Mouse (Mus musculus) heart, postnatal 14 days (tissue): ENCODE results near the gene Arpp19. TPM values are rescaled to one million over a fixed set of nuclear protein-coding genes. Genes with fewer than 3 reads are reported as not detected.

ENCODE experiments used
- DNase-seq, 2 experiments: peaks; one replicate each; pipeline ENCODE4 v3.0.0; 2021 to 2022
- intact Hi-C: fragments of 180-260 bp; cut with DNase I; formaldehyde crosslinking; loops from one replicate; pipeline ENCODE4 v1.15.1; 2025
- total RNA-seq, 2 experiments: library from RNA; stranded (reverse); gene quantifications; 2 replicates each; pipeline ENCODE4 v1.2.3; 2021

Gene Arpp19
- total RNA-seq, 2 experiments from 2014 or later: 134 to 143 TPM

DNA sequence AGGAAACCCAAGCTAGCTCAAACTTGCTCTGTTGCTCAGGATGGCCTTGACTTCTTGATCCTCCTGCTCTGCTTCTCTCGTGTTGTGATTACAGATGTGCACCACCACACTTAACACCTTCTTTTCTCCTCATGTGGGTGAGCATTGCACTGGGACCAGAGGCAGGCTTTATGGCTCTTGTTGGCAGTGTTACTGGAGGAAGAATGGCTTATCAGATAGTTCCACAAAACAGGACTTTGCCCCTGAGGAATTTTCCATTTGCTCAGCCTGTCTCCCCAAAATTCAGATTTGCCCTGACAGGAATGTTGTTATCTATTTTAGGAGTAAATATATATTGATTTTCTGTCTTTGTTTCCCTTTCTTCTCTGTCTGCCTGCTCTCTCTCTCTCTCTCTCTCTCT lies 2.7 kb upstream of the Arpp19 start:
- no peak for DNase-seq
- intact Hi-C loops: loop anchor here (5.0 kb wide), 2 partner anchors 82 to 127 kb away; partner anchors contain the start of gene Fam214a

DNA sequence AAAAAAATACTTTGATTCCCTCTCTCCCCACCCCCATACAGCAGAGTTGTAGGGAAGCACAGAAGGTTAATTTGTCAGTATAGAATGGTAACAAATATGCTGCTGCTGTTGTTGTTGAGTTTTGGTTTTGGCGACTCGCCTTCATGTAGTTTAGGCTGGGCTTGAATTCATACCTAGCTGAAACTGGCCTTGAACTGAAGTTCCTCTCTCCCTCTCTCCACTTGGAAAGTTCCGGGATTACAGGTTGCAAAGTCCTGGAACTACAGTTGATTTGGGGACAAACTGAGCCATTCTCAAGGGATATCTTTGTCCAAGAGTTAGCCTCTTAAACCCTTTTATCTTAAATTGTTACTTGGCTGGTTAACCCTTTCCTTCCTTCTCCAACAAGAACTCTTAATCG lies 1.5 kb upstream of the Arpp19 start:
- intact Hi-C loops: loop anchor here (5.0 kb wide), 2 partner anchors 84 to 129 kb away; partner anchors contain the start of gene Fam214a
- DNase-seq: no peak

DNA sequence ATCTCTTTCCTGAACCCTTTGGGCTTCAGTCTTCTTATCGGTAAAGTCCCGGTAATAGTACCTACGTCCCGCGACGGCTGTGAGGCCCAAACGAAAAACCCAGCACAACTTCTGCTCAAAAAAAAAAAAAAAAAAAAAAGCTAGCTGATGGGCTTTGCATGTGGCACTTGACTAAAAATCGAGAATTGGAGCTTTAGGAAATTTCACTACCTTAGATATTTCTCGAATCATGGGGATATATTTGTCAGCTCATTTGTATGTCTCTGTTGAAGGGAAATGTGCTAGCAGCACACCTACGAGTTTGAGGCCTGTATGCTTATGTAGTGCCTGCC lies 909 bp downstream of the Arpp19 start:
- no peak for DNase-seq
- intact Hi-C loops: loop anchor here (5.0 kb wide), 2 partner anchors 86 to 131 kb away; partner anchors contain the start of gene Fam214a

DNA sequence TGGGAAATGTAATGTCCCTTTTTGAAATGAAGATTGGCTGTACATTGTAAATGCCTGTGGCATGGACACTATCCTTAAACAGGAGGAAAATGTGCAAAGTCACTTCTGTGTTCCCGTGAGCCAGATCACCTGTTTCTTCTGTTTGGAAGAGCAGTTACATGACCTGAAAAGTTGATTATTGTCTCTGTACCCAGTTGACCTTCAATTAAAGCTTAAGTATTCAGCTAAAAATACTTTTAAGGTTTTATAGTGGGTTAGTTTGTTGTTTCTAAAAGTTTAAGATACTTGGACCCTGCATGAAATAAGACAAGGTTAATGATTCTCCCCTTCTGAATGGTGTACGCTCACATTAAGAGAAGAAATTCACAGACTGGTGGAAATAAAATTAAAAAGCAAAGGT lies 3.2 kb downstream of the Arpp19 start:
- intact Hi-C loops: no loop called here
- DNase-seq: no peak

DNA sequence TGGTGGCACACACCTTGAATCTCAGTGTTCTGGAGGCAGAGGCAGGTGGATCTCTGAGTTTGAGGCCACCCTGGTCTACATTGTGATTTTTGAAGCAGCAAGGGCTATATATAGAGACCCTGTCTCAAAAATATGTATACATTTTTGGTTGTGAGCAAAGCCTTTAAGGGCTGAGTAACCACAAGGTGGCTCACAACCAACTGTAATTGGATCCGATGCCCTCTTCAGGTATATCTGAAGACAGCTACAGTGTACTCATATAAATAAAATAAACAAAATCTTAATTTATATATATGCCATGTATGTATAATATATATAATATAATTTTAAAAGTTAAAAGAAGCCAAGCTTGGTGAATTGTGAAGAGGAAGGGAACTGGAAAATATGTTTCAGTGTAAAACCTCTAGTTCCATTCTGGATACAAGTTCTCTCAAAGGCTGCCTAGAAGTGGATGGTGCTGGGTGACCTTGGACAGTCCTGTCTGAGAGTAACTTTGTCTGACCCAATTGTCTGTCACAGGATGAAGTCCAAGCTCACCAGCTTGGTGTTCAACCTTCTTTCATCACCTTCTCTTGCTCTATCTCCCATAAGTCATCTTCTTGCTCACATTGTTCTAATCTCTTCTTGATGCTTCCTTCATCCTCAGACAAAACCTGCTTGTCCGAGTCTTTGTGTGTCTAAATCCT lies 4.6 kb downstream of the Arpp19 start:
- intact Hi-C loops: no loop called here
- no peak for DNase-seq

DNA sequence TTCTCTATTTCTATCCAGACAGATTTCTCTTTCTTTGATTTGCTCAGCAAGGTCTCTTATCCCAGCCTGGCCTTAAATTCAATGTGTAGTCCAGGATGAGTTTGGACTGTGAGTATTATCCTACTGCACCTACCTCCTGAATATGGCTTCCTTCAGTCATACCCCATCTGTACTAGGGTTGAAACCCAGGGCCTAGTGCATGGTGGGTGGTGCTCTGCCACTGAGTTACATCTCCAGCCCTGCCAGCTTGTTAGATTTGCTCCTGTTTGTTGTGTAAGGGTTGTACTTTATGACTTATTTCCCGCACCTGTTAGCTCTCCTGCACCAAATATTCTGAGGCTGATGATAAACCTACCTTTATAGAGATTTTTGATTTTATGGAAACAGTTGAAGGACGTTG lies 5.8 kb downstream of the Arpp19 start:
- no peak for DNase-seq
- intact Hi-C loops: no loop called here

DNA sequence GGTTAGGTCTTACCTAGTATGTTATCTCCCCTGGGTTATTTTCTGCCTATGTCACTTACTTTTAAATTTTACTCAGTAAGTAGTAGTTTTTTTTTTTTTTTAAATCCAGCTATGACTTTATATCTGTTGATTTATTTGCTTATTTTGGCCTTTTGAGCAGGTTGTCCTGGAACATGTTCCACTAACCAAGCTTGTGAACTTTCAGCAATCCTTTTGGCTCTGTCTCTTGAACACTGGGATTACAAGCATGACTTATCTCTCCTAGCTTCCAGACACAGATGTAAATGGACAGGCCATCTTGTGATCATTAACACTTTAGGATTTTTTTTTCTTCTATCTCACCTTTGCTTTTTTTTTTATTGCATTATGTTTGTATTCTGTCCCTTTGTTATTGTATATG lies 9.7 kb downstream of the Arpp19 start:
- intact Hi-C loops: no loop called here
- DNase-seq: no peak

DNA sequence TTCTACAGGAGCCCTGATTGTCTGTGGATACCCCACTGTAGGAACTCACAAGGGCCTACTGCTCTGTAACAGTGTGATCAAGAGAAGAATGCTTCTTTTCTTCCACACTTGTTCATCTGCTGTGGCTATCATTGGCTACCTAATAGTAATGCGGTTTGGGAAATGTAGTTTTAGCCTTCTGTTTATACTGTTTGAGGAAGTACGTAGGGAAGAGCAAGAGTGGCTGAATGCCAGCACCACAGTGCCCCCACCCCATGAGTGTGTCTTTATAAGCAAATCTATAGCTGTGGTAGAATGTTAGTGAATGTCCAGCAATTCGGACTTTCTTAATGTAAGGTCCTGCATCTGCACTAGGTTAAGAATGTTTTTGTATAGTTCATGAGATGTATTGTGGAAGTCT lies 11.7 kb downstream of the Arpp19 start:
- intact Hi-C loops: no loop called here
- peak; percentile 22 to 29 for DNase-seq

DNA sequence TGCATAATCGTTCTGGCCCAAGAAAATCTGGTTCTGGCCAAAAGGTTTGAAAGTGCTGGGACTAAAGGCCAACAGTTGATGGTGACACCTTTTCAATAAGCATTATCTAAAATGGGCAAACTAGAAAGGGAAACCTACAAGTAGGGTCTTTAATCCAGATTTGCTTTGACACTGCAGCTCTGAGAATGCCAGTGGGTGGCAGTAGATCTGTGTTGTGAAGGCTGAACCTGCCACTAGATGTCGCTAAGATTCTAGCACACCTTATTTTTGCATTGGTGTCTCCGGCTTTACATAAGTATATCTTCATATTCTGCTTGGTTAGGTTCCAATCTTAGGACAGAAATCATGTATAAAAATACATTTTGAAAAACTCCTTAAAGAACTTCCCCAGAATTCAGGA lies 12.6 kb downstream of the Arpp19 start:
- intact Hi-C loops: loop anchor here (2.0 kb wide), 2 partner anchors 145 to 231 kb away; no protein-coding TSS in a partner anchor
- DNase-seq: peak; percentile 59 to 72

DNA sequence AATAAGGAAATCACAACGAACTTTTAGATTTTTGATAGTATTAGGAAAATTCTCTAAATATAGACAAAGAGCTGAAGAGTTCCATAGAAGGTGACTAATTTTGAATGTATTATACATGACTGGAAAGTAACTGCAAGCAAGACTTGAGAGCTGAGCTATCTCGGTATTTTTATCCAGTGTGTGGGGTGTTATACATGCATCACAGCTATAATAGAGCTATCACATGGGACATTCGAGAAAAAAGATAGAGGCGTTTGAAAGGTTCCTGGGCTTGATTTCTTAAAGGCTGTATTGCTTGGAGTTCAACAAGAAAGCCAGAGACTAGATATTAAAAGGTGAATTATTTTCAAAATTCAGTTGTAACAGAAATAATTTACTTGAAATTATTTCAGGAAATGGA lies 14.4 kb downstream of the Arpp19 start:
- intact Hi-C loops: loop anchor here (2.0 kb wide), 2 partner anchors 143 to 229 kb away; no protein-coding TSS in a partner anchor
- DNase-seq: no peak

DNA sequence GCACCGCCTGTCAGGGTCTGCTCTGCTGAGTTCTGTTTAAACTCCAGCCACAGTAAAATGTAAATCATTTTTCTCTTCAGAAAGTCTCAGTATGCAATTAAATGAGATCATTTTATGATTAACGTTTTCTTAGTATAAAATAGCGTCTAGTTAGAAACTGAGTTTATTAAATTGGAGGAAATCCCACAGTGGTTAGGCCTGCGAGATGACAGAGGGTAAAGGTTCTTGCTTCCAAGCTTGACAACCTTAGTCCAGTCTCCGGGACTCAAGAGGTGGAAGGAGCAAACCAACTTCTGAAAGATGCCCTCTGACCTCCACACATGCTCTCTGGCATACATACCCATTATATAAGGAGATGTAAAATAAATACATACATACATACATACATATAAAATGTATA lies 17.6 kb downstream of the Arpp19 start:
- intact Hi-C loops: no loop called here
- no peak for DNase-seq

DNA sequence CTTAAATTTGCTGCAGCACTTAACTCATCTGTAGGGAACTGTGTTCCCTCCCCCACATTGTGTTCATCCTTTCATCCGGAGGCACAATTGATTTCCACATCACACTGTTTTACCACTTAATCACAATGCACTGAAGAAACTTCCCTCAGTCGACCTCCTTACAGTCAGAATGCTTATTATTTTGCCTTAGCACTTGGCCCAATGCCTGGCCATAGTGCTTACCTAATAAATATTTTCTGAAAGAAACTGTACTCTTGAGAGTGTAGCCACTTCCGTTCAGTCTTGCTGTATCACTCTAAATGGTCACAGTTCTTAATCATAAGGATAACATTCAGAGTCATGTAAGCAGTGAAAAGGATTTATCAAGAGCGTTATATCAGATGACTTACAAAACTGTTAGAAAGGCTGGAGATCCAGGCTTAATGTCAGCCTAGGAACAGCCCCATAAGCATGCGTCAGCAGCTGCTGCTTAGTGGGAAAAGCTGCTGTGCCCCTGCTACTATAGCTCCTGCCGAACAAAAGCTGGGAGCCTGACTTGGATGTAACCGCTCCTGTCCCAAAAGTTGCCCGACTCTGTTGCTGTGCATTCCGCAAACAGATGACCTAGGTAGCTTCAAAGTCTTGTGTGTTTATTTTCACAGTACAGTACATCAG lies 27.4 kb downstream of the Arpp19 start:
- DNase-seq: no peak
- intact Hi-C loops: no loop called here

DNA sequence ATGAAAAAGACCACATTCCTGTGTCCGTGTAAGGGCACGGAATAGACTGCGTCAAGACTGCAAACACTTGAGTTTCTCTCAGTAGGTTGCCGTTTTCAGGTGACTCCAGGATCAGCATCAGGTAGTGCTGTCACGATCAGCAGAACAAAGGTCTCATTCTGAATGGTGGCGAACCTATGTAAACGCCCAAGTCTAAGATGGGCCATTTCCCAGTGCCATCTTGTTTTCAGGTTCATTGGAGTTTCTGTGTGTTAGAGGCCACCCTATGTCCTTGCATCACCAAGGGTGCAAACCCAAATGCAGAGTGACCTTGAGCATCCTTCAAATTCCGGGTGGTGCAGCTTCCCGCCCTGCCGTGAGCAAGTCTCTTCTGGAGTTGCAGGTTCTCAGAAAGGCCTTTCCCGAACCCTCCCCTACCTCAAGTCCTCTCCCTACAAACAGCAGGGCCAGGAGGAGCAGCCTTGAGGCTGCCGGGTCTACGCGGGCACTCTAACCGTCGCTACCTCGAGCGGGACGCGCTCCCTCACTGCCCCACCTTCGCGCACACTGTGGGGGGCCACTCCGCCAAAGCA lies 33.1 kb downstream of the Arpp19 start, which contains the start of gene Myo5a:
Gene Myo5a, plus strand, starts transcription at position 559 of the 572 bp plus-strand sequence.
- intact Hi-C loops: loop anchor here (5.0 kb wide), 1 partner anchor 127 kb away; no protein-coding TSS in a partner anchor

DNA sequence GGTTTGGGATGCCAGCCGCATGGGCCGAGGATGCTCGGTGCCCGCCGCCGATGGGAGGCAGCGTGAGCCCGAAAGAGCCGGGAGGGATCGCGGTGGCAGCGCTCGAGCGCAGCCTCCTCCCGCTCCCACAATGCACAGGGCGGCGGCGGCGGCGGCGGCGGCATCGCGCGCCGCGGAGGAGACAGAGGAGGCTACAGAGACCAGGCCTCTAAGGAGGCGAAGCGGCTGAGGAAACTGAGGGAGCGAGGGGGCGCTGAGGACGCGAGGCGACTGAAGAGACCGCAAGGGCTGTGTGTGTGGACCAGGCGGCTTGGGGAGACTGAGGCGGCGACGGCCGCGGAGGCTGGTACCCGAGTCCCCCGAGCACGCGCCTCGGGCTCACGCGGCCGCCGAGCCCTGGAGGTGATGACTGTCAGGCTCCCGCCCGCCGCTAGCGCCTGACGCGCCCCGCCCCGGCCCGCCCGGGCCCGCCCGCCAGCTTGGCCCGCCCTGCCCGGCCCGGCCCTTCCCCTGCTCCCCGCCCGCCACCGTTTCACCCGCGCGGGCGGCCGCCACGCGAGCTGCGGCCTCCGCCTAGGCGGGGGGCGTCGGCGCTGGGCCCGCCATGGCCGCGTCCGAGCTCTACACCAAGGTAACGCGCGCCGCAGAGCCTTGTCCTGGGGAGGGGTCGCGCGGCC lies 33.8 kb downstream of the Arpp19 start:
- peak; percentile 74 to 85 for DNase-seq
- intact Hi-C loops: loop anchor here (5.0 kb wide), 1 partner anchor 126 kb away; no protein-coding TSS in a partner anchor

More for the DNA sequence above, 33.1 kb downstream of the Arpp19 start, which contains the start of gene Myo5a:
- DNase-seq: no peak

DNA sequence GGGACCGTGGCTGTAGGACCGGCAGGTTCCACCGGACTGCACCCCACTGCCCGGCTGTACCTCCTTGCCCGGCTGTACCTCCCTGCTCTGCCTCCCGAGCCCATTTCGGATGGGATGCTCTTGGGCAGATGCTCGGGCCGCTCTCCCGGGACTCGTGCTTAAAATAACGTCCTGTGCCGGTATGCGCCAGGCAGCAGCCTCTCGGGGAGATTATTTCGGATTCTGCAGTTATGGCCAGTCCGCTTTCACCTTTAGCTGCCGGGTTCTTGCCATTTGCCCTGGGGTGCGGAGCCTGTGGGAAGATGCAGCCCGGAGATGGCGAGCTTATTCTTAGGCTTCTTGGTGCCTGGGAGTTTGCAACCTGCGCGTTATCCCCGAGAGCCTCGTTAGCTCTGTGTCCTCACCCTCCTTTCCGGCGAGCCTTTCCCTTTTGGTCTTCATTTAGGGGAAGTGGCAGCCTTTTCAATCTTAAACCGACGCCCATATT lies 34.3 kb downstream of the Arpp19 start:
- intact Hi-C loops: loop anchor here (5.0 kb wide), 1 partner anchor 126 kb away; no protein-coding TSS in a partner anchor
- peak in 1 of 2 experiments; percentile 27 for DNase-seq

DNA sequence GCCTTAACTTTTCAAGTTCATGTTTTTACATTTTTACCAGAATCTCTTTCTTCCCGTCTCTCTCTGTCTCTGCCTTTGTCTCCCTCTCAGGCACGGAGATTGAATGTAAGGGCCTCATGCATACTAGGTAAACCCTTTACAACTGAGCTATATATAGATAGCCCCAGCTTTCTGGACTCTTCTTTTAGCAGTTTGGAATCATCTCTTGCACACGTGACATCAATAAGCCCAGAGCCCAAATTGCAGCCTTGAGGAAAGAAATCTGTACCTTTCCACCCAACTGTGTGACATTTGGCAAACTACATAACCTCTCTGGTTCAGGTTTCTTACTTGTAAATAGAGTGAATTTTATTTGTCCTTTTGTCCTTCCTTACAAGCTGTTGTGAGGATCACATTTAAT lies 34.9 kb downstream of the Arpp19 start:
- no peak for DNase-seq
- intact Hi-C loops: loop anchor here (5.0 kb wide), 1 partner anchor 125 kb away; no protein-coding TSS in a partner anchor

DNA sequence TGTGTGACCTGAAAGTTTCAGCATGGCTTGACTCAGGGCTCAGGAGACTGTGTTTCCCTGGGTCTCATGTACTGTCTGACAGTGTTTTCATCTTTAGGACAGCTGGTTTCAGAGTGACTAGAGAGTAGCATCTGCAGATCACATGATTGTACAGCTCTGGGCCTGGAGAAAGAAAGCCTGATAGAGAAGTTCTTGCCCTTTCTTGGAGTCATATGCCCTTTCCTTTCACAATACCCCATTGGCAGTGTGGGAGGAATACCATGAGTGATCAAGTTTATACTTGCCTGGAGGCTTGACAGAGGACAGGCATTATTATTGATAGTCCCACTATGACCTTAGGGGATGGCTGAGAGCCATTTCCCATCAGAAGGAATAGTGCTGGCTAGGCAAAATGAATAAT lies 39.8 kb downstream of the Arpp19 start:
- DNase-seq: no peak
- intact Hi-C loops: no loop called here

DNA sequence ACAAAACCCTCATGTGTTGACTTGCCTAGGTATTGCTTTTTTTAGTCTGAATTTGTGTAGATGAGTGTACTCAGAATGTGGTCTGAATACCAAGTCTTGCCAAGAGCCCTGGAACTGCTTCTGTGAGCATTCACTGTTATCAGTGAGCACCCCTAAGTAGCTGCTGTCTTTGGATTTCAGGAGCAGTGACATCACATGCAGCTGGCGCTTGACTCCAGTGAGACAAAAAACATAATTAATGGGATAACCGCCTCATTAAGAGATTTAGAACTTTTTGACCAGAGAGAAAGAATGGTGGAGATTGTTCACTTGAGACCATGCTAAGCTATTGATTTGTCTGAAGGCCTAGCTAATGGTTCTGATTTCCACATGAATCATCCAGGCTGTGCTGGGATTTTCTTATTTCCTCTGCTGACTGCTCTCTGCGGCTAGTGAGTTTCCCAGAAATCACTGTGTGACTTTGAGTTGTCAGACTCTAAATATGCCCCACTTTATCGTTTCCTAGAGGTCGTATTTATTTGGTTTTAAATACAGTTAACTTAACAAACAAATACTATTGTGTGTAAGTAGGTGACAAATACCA lies 47.9 kb downstream of the Arpp19 start:
- no peak for DNase-seq
- intact Hi-C loops: no loop called here

DNA sequence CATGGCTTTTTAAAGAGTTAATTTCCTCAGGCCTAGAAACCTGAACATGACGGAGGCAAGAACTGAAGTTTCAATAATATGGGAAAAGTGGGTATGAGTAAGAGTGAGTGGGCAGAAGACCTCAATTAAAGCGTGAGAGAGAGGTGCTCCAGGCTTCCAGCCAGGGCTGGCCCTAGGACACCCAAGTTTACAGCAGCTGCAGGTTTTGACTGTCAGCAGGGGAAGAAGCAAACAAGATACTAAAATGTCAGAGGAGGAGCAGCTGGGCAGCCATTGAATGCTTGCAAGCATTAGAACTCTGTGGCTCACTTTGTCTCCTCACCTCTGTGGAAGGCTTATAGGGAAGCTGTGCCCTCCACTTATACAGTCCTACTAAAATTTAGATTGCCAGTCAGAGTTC lies 50.4 kb downstream of the Arpp19 start:
- intact Hi-C loops: no loop called here
- peak in 1 of 2 experiments; percentile 19 for DNase-seq

DNA sequence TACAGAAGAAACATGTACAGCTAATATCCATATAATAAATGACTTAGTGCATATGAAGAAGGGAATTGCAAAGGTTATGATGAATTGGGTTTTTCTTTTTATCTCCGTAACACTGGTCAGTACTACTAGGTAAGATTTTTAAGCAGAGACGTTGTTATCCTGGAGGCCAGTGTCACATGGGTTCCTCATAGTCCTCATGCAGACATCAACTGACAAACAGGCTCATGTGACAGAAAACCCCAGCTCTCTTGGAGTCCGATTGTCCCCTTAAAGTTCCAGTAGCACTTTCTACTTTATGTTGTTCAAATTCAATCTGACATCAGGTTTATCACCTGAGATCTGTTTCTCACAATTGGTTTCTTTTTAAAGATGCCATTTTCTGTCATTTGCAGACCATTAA lies 51.9 kb downstream of the Arpp19 start:
- DNase-seq: no peak
- intact Hi-C loops: no loop called here
